Mouse (Mus musculus): ENCODE results near the gene Fam129b.

GRCm38 (mm10) chr2:32921801-32922380, 46.0 kb downstream of the Fam129b start:
- TF ChIP-seq CTCF (IDR thresholded peaks at IDR 0.05; ENCODE audit: borderline replicate concordance, control insufficient read depth, extremely low read depth, insufficient read depth, low read length, poor library complexity): no peak
- TF ChIP-seq POLR2A (IDR thresholded peaks at IDR 0.05; ENCODE audit: control insufficient read depth, extremely low read depth, insufficient read depth, low read length, poor library complexity): no peak

Data from thymus, adult 2 months (tissue).